Mouse (Mus musculus): ENCODE data around the gene Abca1. TPM values are rescaled to one million over a fixed set of nuclear protein-coding genes. Genes with fewer than 3 reads are reported as not detected.

Abca1 gene
- polyA plus RNA-seq, 1 experiment from 2014 or later = 5.6 TPM

DNA sequence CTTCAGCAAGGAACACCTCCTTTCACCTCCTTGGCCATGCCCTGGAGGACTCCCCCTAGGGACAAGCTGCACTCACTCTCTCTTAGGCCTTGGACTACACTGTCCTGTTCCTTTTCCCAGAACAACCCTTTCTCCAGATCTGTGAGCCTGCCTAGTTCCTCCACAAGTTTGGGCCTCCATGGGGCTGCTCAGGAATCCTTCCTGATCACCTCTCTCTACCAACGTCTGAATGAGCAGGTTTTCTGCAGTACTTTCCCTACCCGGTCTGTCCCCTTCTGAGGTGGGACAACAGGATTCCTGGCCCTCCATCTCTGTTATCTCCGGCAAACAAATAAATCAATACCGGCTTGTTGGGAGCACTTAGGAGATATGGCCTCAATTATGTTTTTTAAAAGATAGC, 12.6 kb downstream of the Abca1 start:
- DNase-seq (ENCODE audit: low spot score) = no peak
- H3K4me2 ChIP-seq (ENCODE audit: low read depth, low read length, severe bottlenecking) = no peak overlapping the region
- no peaks in the 10 kb centered on the region for H3K9me3 ChIP-seq (ENCODE audit: control insufficient read depth, low read length)
- no peak overlapping the region for H3K27ac ChIP-seq (ENCODE audit: low read depth, low read length)
- no peaks in the 10 kb centered on the region for H3K27me3 ChIP-seq (ENCODE audit: control insufficient read depth, insufficient read depth, low read length)
- H3K9ac ChIP-seq (ENCODE audit: low read length) = no peak overlapping the region
- 34% methylated on average over 4 of the region's 4 CpGs for WGBS
- H3K4me3 ChIP-seq (ENCODE audit: low read depth, low read length) = no peak overlapping the region
- no peaks in the 10 kb centered on the region for H3K36me3 ChIP-seq (ENCODE audit: control insufficient read depth, insufficient read depth, low read length)
- H3K4me1 ChIP-seq (replicated peaks; ENCODE audit: control insufficient read depth, insufficient read depth, low read length) = no peaks in the 10 kb centered on the region
- no peak for ATAC-seq (replicated peaks; ENCODE audit: low FRiP score)

GRCm38 (mm10) chr4:53146227-53146949, 13.3 kb downstream of the Abca1 start:
- no peak overlapping the region for H3K4me3 ChIP-seq (ENCODE audit: low read depth, low read length)
- no peaks in the 10 kb centered on the region for H3K27me3 ChIP-seq (ENCODE audit: control insufficient read depth, insufficient read depth, low read length)
- DNase-seq (ENCODE audit: low spot score) (no peak), ATAC-seq (replicated peaks; ENCODE audit: low FRiP score) (no peak)
- no peaks in the 10 kb centered on the region for H3K9me3 ChIP-seq (ENCODE audit: control insufficient read depth, low read length)
- 92% methylated on average over 12 of the region's 12 CpGs for WGBS
- no peak overlapping the region for H3K9ac ChIP-seq (ENCODE audit: low read length)
- no peaks in the 10 kb centered on the region for H3K36me3 ChIP-seq (ENCODE audit: control insufficient read depth, insufficient read depth, low read length)
- no peak overlapping the region for H3K27ac ChIP-seq (ENCODE audit: low read depth, low read length)
- no peak overlapping the region for H3K4me2 ChIP-seq (ENCODE audit: low read depth, low read length, severe bottlenecking)
- no peaks in the 10 kb centered on the region for H3K4me1 ChIP-seq (replicated peaks; ENCODE audit: control insufficient read depth, insufficient read depth, low read length)

- DNase-seq (ENCODE audit: low spot score) = no peak
Measured at GRCm38 (mm10) chr4:53145434-53146168, 14.1 kb downstream of the Abca1 start.

GRCm38 (mm10) chr4:53144571-53144970, 15.1 kb downstream of the Abca1 start:
- Histone ChIP-seq H3K4me3 (ENCODE audit: low read depth, low read length) (no peak overlapping the region), H3K4me2 (ENCODE audit: low read depth, low read length, severe bottlenecking) (no peak overlapping the region), H3K9ac (ENCODE audit: low read length) (no peak overlapping the region), H3K27me3 (ENCODE audit: control insufficient read depth, insufficient read depth, low read length) (no peaks in the 10 kb centered on the region), H3K9me3 (ENCODE audit: control insufficient read depth, low read length) (no peaks in the 10 kb centered on the region), H3K36me3 (ENCODE audit: control insufficient read depth, insufficient read depth, low read length) (no peaks in the 10 kb centered on the region), H3K27ac (ENCODE audit: low read depth, low read length) (no peak overlapping the region), H3K4me1 (replicated peaks; ENCODE audit: control insufficient read depth, insufficient read depth, low read length) (no peaks in the 10 kb centered on the region)
- DNase-seq (ENCODE audit: low spot score) = no peak
- WGBS = 77% methylated on average over 10 of the region's 10 CpGs
- ATAC-seq (replicated peaks; ENCODE audit: low FRiP score) = no peak

More at GRCm38 (mm10) chr4:53145434-53146168, 14.1 kb downstream of the Abca1 start:
- 85% methylated on average over 12 of the region's 12 CpGs for WGBS
- H3K4me2 ChIP-seq (ENCODE audit: low read depth, low read length, severe bottlenecking) = no peak overlapping the region
- no peaks in the 10 kb centered on the region for H3K9me3 ChIP-seq (ENCODE audit: control insufficient read depth, low read length)
- H3K27ac ChIP-seq (ENCODE audit: low read depth, low read length) = no peak overlapping the region
- ATAC-seq (replicated peaks; ENCODE audit: low FRiP score) = no peak
- no peaks in the 10 kb centered on the region for H3K36me3 ChIP-seq (ENCODE audit: control insufficient read depth, insufficient read depth, low read length)
- no peaks in the 10 kb centered on the region for H3K27me3 ChIP-seq (ENCODE audit: control insufficient read depth, insufficient read depth, low read length)
- no peaks in the 10 kb centered on the region for H3K4me1 ChIP-seq (replicated peaks; ENCODE audit: control insufficient read depth, insufficient read depth, low read length)
- no peak overlapping the region for H3K9ac ChIP-seq (ENCODE audit: low read length)
- no peak overlapping the region for H3K4me3 ChIP-seq (ENCODE audit: low read depth, low read length)

GRCm38 (mm10) chr4:53144021-53144420, 15.7 kb downstream of the Abca1 start:
- H3K9me3 ChIP-seq (ENCODE audit: control insufficient read depth, low read length) = no peaks in the 10 kb centered on the region
- no peak overlapping the region for H3K4me3 ChIP-seq (ENCODE audit: low read depth, low read length)
- DNase-seq (ENCODE audit: low spot score) (no peak), ATAC-seq (replicated peaks; ENCODE audit: low FRiP score) (no peak)
- H3K4me2 ChIP-seq (ENCODE audit: low read depth, low read length, severe bottlenecking) = no peak overlapping the region
- no peak overlapping the region for H3K9ac ChIP-seq (ENCODE audit: low read length)
- WGBS = 68% methylated on average over 8 of the region's 8 CpGs
- H3K27me3 ChIP-seq (ENCODE audit: control insufficient read depth, insufficient read depth, low read length) = no peaks in the 10 kb centered on the region
- H3K27ac ChIP-seq (ENCODE audit: low read depth, low read length) = no peak overlapping the region
- no peaks in the 10 kb centered on the region for H3K4me1 ChIP-seq (replicated peaks; ENCODE audit: control insufficient read depth, insufficient read depth, low read length)
- H3K36me3 ChIP-seq (ENCODE audit: control insufficient read depth, insufficient read depth, low read length) = no peaks in the 10 kb centered on the region

DNA sequence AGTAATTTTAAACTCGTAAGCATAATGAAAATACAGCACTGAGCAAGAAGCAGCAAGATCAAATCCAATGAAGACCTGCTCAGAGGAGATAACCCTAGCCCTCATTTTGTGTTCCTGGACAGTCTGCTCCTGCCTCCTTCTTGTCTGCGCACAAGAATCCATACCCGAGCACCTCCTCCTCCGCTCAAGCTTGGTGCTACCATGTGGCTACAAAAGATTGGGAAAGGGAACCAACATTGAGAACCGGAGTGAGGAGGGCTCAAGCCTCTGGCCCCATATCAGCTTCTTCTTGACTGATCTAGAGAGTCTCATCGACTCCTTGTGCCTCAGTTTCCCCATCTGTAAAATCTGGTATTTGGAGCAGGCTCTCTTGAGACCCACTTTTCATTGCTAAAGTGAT, 19.0 kb downstream of the Abca1 start:
- Histone ChIP-seq H3K4me1 (replicated peaks; ENCODE audit: control insufficient read depth, insufficient read depth, low read length) (no peaks in the 10 kb centered on the region), H3K36me3 (ENCODE audit: control insufficient read depth, insufficient read depth, low read length) (no peaks in the 10 kb centered on the region), H3K9ac (ENCODE audit: low read length) (no peak overlapping the region), H3K4me2 (ENCODE audit: low read depth, low read length, severe bottlenecking) (no peak overlapping the region), H3K27me3 (ENCODE audit: control insufficient read depth, insufficient read depth, low read length) (no peaks in the 10 kb centered on the region), H3K9me3 (ENCODE audit: control insufficient read depth, low read length) (no peaks in the 10 kb centered on the region), H3K27ac (ENCODE audit: low read depth, low read length) (no peak overlapping the region), H3K4me3 (ENCODE audit: low read depth, low read length) (no peak overlapping the region)
- DNase-seq (ENCODE audit: low spot score) (no peak), ATAC-seq (replicated peaks; ENCODE audit: low FRiP score) (no peak)
- 93% methylated on average over 6 of the region's 6 CpGs for WGBS

DNA sequence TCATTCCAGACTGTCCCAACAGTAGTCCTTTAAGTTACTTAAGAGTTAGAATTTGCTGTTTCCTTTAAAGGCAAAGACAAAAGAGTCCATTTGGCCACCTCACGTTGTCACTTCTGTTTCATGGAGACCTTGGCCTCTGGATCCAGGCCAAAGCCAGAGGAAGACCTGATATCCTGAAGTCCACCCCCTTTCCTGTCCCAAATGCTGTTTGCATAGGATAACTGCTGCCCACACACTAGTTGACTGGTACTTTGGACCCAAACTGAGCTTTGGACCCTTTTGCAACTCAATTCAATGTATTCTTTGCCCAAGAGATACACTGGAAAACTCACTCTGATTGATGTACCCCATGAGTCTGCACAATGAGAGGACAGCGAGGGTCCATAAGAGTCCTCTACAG, 20.2 kb downstream of the Abca1 start:
- Histone ChIP-seq H3K4me3 (ENCODE audit: low read depth, low read length) (no peak overlapping the region), H3K9ac (ENCODE audit: low read length) (no peak overlapping the region), H3K27ac (ENCODE audit: low read depth, low read length) (no peak overlapping the region), H3K4me2 (ENCODE audit: low read depth, low read length, severe bottlenecking) (no peak overlapping the region), H3K27me3 (ENCODE audit: control insufficient read depth, insufficient read depth, low read length) (no peaks in the 10 kb centered on the region), H3K4me1 (replicated peaks; ENCODE audit: control insufficient read depth, insufficient read depth, low read length) (no peaks in the 10 kb centered on the region), H3K9me3 (ENCODE audit: control insufficient read depth, low read length) (no peaks in the 10 kb centered on the region), H3K36me3 (ENCODE audit: control insufficient read depth, insufficient read depth, low read length) (no peaks in the 10 kb centered on the region)
- DNase-seq (ENCODE audit: low spot score) (no peak), ATAC-seq (replicated peaks; ENCODE audit: low FRiP score) (no peak)
- WGBS = 91% methylated on average over 2 of the region's 2 CpGs

- no peak overlapping the region for H3K27ac ChIP-seq (ENCODE audit: low read depth, low read length)
- ATAC-seq (replicated peaks; ENCODE audit: low FRiP score) (no peak), DNase-seq (ENCODE audit: low spot score) (no peak)
- no peaks in the 10 kb centered on the region for H3K9me3 ChIP-seq (ENCODE audit: control insufficient read depth, low read length)
- no peaks in the 10 kb centered on the region for H3K36me3 ChIP-seq (ENCODE audit: control insufficient read depth, insufficient read depth, low read length)
- H3K4me2 ChIP-seq (ENCODE audit: low read depth, low read length, severe bottlenecking) = no peak overlapping the region
- no peak overlapping the region for H3K4me3 ChIP-seq (ENCODE audit: low read depth, low read length)
- no peak overlapping the region for H3K9ac ChIP-seq (ENCODE audit: low read length)
- no peaks in the 10 kb centered on the region for H3K27me3 ChIP-seq (ENCODE audit: control insufficient read depth, insufficient read depth, low read length)
- 94% methylated on average over 3 of the region's 3 CpGs for WGBS
- H3K4me1 ChIP-seq (replicated peaks; ENCODE audit: control insufficient read depth, insufficient read depth, low read length) = no peaks in the 10 kb centered on the region
Measured at GRCm38 (mm10) chr4:53138974-53139373, 20.7 kb downstream of the Abca1 start.

- Histone ChIP-seq H3K9ac (ENCODE audit: low read length) (no peak overlapping the region), H3K4me1 (replicated peaks; ENCODE audit: control insufficient read depth, insufficient read depth, low read length) (no peaks in the 10 kb centered on the region), H3K27ac (ENCODE audit: low read depth, low read length) (no peak overlapping the region), H3K4me2 (ENCODE audit: low read depth, low read length, severe bottlenecking) (no peak overlapping the region), H3K27me3 (ENCODE audit: control insufficient read depth, insufficient read depth, low read length) (no peaks in the 10 kb centered on the region), H3K4me3 (ENCODE audit: low read depth, low read length) (no peak overlapping the region), H3K9me3 (ENCODE audit: control insufficient read depth, low read length) (no peaks in the 10 kb centered on the region), H3K36me3 (ENCODE audit: control insufficient read depth, insufficient read depth, low read length) (no peaks in the 10 kb centered on the region)
- 85% methylated on average over 2 of the region's 2 CpGs for WGBS
- DNase-seq (ENCODE audit: low spot score) (no peak), ATAC-seq (replicated peaks; ENCODE audit: low FRiP score) (no peak)
Measured at GRCm38 (mm10) chr4:53137087-53137486, 22.6 kb downstream of the Abca1 start.

All from forebrain, embryonic 11.5 days (tissue).